Mouse (Mus musculus): ENCODE results near the gene Qrfpr.

The Qrfpr gene

GRCm38 (mm10) chr3:36221743-36222682 lies at the start of gene Qrfpr:
Gene Qrfpr (minus strand): TSS chr3:36222313.
- DNase-seq (ENCODE audit: low spot score in 2 of 2), result no peak

GRCm38 (mm10) chr3:36263873-36264272 lies 41.8 kb upstream of the Qrfpr start:
- no peak for DNase-seq (ENCODE audit: low spot score in 2 of 2)

- DNase-seq (ENCODE audit: low spot score in 2 of 2), result no peak
These were observed 41.2 kb upstream of the Qrfpr start for GRCm38 (mm10) chr3:36263265-36263664.

GRCm38 (mm10) chr3:36250585-36250984 lies 28.5 kb upstream of the Qrfpr start:
- DNase-seq (ENCODE audit: low spot score in 2 of 2), result no peak

- DNase-seq (ENCODE audit: low spot score in 2 of 2), result no peak
These were observed 26.3 kb upstream of the Qrfpr start for GRCm38 (mm10) chr3:36248446-36248845.

- DNase-seq (ENCODE audit: low spot score in 2 of 2), result no peak
These were observed 7.8 kb upstream of the Qrfpr start for GRCm38 (mm10) chr3:36229941-36230340.

GRCm38 (mm10) chr3:36227246-36227645 lies 5.1 kb upstream of the Qrfpr start:
- no peak for DNase-seq (ENCODE audit: low spot score in 2 of 2)

- no peak for DNase-seq (ENCODE audit: low spot score in 2 of 2)
These were observed 1.2 kb upstream of the Qrfpr start for GRCm38 (mm10) chr3:36223361-36223760.

- DNase-seq (ENCODE audit: low spot score in 2 of 2), result no peak
These were observed 9.4 kb downstream of the Qrfpr start for GRCm38 (mm10) chr3:36212758-36213157.

GRCm38 (mm10) chr3:36210939-36211338 lies 11.2 kb downstream of the Qrfpr start:
- DNase-seq (ENCODE audit: low spot score in 2 of 2), result no peak

- DNase-seq (ENCODE audit: low spot score in 2 of 2), result no peak
These were observed 12.1 kb downstream of the Qrfpr start for GRCm38 (mm10) chr3:36209776-36210555.

- DNase-seq (ENCODE audit: low spot score in 2 of 2), result no peak
These were observed 14.4 kb downstream of the Qrfpr start for GRCm38 (mm10) chr3:36207520-36208264.

- DNase-seq (ENCODE audit: low spot score in 2 of 2), result no peak
These were observed 19.2 kb downstream of the Qrfpr start for GRCm38 (mm10) chr3:36202932-36203331.

- no peak for DNase-seq (ENCODE audit: low spot score in 2 of 2)
These were observed 21.0 kb downstream of the Qrfpr start for GRCm38 (mm10) chr3:36201098-36201497.

GRCm38 (mm10) chr3:36189243-36189642 lies 32.9 kb downstream of the Qrfpr start:
- DNase-seq (ENCODE audit: low spot score in 2 of 2), result no peak

- no peak for DNase-seq (ENCODE audit: low spot score in 2 of 2)
These were observed 35.6 kb downstream of the Qrfpr start for GRCm38 (mm10) chr3:36186510-36186909.

- no peak for DNase-seq (ENCODE audit: low spot score in 2 of 2)
These were observed 40.6 kb downstream of the Qrfpr start for GRCm38 (mm10) chr3:36181519-36181918.

- no peak for DNase-seq (ENCODE audit: low spot score in 2 of 2)
These were observed 48.4 kb downstream of the Qrfpr start for GRCm38 (mm10) chr3:36173761-36174160.

GRCm38 (mm10) chr3:36171348-36171747 lies 50.8 kb downstream of the Qrfpr start:
- no peak for DNase-seq (ENCODE audit: low spot score in 2 of 2)

- no peak for DNase-seq (ENCODE audit: low spot score in 2 of 2)
These were observed 51.4 kb downstream of the Qrfpr start for GRCm38 (mm10) chr3:36170670-36171210.

- DNase-seq (ENCODE audit: low spot score in 2 of 2), result no peak
These were observed 66.8 kb downstream of the Qrfpr start for GRCm38 (mm10) chr3:36155268-36155667.

Data from spleen, postnatal 14 days (tissue).